Mouse (Mus musculus) kidney, postnatal 4 days (tissue): ENCODE measurements around the gene 1700016K19Rik.

Source experiments
- DNase-seq, 2 experiments: peaks; one replicate each; pipeline ENCODE4 v3.0.0; 2021; ENCODE audit warnings: mixed read lengths in 2 of 2

The 1700016K19Rik gene

DNA sequence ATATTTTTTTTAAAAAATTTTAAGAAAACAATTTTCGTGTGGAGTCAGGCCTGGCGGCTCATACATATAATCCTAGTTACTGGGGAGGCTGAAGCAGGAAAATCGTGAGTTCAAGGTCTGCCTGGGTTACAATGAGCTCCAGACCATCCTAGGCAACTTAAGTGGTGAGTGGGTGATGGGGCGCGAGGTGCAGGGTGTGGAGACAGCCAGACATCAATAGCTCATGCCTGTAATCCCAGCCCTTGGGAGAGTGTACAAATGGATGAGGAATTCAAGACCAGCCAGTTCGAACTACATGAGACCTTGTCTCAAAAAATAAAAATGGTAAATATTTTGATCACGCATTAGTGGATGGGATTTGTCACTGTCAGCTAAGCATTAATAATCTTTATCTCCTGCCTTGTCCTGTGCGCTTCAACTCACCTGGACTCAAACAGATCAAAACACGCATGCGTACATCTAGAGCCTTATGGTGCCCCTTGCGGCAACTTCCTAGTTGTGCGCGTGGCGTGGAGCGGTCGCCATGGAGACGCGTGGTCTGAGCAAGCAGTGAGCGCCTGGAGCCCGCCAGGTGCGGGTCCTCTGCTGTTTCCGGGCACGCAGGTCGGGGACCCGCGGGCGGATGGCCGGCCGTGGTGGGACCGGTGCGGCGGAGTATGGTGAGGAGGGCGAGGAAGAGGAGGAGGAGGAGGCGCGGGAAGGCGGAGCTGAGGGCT, at the start of gene 1700016K19Rik:
TSS of gene 1700016K19Rik (plus strand) at position 473 of the 716 bp plus-strand sequence.
- DNase-seq = peak; percentile 90 to 93

- DNase-seq = no peak
Observed at GRCm38 (mm10) chr11:75950459-75950858, 49.3 kb upstream of the 1700016K19Rik start.

DNA sequence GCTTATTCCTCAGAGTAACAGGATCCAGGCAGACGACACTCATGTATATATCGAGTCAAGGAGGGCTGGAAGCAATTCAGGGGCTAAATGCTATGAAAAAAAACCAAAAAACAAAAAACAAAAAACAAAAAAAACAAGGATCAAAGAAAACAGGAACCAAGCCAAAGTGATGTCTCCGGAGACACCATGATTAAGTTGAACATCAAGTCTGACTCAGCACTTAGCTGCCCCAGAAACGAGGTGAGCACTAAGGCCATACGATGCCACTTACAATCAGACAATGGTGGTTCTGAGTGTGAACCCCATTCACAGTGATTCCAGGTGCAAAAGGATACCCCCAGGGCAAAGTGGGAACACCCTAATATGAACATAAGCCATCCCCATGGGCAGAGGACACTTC, 47.8 kb upstream of the 1700016K19Rik start:
- no peak for DNase-seq

DNA sequence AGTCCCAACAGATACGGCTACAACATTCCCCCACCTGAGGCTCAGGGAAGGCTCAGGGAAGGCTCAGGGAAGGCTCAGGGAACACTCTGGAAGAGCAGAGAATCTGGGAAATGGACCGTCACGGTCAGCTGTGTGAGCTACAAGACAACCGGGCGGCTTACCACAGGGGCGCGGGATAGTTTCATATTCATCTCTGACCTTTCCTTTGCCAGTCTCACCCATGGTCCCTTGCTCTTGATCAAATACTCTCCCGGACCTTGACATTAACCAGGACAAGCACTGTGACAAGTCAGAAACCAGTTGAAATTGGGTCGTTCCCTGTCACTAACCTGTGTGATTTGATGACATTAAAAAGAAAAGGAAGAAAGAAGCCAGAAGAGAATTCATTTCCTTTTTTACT, 44.8 kb upstream of the 1700016K19Rik start:
- no peak for DNase-seq

- DNase-seq = no peak
Observed at GRCm38 (mm10) chr11:75956651-75957050, 43.1 kb upstream of the 1700016K19Rik start.

- DNase-seq = no peak
Observed at GRCm38 (mm10) chr11:75957124-75957832, 42.4 kb upstream of the 1700016K19Rik start.

- no peak for DNase-seq
Observed at GRCm38 (mm10) chr11:75961782-75962181, 37.9 kb upstream of the 1700016K19Rik start.

DNA sequence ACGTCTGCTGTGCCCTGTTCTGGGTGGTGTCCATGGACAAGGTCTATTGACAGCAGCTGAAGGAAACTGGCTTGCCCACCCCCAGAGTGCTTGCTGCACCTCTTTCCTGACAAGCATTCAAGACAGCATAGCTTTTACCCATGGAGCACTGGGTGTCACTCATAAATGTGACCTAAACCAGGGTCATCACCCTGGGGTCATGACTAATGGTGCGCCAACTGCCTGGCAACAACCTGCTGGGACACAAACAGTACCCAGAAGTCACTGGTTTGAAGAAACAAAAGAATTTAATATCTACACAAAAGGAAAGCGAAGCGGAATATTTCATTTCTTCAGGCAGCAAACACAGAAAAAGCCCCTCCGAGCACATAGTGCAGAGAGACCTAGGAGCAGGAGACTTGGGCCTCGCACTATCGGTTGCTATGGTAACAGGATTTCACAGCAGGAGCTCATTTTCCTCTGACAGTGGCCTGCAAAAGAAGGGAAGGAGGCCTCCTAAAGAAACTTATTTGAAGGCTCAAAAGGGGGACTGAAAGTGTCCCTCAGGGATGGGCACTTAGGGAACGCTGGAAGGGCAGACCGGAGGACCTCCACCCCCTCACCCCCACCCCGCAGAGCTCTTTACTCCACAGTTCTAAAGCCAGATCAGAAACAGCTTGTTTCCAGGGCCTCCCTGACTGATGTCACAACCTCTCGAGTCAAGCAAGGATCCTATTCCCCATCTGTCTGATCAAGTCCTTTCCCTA, 35.8 kb upstream of the 1700016K19Rik start:
- no peak for DNase-seq

DNA sequence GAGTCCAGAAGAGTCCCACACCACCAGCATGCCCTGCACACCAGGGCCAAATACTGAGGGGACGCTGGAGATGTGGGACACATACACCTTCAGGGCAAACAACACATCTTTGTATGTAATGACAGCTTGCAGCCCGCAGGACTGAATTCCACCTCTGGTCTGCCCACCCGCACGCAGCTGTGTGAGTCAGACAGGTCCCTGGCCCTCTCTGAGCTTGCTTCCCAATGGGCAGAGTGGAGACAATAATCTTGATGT, 35.3 kb upstream of the 1700016K19Rik start:
- DNase-seq = no peak

DNA sequence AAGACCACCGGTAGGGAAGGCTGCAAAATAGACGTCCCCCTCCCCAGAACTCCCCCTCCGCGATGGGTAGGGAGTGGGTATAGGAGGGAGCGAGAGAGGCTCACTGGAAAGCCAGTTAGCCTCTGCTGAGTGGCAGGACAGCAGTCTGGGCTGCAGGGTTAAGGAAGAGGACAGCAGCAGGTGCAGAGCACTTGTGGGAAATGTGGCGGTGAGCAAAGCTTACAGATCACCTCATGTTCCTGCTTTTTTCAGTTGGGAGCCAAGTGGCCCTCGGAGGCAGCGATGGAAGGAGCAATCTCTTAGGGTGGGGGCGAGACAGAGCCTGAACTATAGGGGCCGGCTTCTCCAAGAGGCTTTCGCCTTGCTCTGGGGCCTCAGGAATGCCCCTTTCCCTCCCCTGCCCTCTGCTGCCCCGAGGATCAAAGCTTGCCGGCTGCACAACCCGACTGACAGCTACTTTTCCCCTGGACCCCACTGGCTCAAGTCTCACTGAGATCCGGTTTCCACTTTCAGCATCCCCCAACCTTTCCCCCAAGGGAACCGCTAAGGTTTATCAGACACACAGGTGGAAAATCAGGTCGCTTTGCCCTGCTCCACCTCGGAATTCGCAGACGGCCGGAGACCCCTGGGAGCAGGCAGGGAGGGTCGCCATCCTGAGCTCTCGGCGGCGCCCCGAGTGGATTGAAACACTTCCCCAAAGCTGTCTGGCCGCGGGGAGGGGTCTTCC, 33.9 kb upstream of the 1700016K19Rik start:
- DNase-seq = peak; percentile 21 to 53

DNA sequence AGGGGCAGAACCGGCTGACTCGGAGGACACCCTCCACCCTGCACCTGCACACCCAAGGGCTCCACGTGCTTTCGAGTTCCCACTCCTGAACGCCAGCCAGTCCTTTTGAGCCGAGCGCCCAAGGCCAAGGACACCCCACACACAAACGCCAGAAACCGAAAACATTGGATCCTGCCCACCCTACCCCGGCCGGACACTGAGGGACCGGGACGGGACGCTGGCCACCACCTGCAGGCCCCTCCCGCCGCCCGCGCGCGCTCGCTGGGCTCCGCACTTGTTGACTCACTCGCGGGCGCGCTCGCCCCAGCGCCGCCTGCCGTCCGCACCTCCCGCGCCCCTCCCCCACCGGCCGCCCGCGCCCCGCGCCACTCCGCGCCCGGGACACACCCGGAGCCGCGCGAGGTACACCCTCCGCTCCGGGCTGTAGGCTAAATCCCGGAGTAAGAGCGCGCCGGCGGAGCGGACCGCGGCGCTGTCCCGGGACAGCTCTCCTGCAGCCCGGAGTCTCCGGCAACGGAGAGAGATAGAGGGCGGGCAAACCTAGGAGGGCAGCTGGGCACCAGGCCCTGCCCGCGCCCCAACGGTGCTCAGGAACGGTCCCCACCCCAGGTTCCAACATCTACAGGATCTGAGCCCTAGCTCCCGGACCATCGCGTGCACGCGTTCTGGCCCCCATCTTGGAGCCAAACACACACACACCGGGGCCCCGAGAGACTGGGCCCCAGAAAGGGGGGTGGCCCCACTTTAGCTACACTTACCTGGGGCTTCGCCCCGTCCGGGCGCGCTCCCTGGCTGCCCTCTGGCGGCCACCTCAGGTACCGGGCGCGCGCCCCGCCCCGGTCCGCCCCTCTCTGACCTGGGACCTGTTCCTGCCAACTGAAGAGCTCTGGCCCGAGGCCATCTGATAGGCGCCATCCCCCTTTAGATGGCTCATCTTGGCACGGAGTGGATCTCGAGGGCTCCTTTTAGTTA, 33.0 kb upstream of the 1700016K19Rik start:
- DNase-seq = peak; percentile 83 to 91

DNA sequence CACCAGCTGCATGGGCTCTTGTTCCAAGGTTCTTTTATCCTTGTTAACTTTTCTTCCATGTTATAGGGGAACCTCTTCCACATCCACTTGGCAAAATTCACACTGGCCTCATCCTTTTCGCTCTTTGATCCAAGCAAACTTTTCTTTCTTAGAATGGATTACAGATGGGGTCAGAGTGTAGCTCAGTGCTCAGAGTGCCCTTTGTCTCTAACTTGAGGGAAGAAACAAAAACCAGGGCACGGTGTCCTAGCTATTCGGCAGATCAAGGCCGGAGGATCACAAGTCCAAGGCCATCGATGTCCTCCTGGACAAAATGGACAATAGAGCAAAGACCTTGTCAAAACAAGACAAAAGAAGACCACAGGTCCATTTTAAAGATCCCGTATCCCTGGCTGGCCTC, 31.0 kb upstream of the 1700016K19Rik start:
- DNase-seq = no peak

- no peak for DNase-seq
Observed at GRCm38 (mm10) chr11:75970629-75971028, 29.1 kb upstream of the 1700016K19Rik start.

DNA sequence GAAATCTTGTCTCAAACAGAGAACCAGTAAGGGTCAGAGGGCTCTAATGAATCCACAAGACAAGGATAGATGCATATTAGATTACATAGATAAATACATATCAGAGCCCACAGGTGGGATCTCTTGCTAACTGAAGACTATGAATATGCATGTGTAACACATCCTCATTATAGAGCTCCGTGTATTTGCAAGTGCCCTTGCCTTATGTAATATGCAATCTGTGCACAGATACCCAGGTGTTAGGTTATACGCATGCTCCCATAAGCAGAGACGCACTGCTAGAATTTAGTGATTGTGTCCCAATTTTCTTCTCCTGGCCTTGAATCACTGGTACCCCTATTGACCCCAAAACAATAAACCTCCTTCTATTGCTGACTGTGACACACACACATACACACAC, 27.5 kb upstream of the 1700016K19Rik start:
- DNase-seq = no peak

DNA sequence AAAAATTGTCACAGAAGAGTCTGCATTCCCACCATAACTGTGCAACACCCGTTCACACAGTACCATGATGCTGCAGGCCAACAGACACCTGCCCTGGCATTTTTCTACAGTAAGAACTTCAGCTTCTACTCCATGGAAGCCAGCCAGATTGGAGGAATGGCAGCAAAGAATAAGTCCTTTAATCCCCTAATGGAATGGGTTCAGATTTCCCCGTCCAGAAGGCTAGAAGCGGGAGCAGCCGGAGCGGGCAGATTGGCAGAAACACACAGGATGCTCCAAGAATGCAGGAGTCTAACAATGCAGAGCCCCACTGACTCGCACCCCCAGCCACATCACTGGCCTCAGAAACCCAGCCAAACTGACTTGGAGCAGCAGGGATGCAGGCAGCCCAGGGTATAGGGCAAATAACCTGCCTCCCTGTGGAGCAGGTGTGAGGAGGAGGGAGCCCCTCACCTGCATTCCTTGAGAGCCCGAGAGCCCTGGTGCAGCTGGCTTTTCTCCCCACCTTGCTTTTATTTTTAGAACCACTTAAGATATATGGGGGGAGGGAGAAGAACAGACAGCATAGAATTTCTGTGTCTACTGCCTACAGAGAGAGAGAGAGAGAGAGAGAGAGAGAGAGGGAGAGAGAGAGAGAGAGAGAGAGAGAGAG, 26.7 kb upstream of the 1700016K19Rik start:
- no peak for DNase-seq

DNA sequence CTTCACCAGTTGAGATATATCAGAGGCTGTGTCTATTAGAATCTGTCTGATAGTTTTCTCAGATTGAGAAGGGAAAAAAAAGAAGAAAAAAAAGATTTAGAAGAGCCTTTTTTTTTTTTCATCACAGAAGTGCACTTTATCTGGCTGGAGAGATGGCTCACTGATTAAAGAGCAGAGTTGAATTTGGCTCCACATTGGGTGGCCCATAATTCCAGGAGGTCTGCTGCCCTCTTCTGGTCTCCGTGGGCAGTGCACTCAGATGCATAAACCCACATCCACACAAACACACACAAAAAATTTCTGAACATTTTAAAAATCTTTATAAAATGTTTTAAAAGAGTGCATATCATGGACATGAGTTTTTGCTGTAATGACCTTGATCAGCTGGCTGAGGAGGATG, 25.7 kb upstream of the 1700016K19Rik start:
- peak; percentile 30 to 35 for DNase-seq

DNA sequence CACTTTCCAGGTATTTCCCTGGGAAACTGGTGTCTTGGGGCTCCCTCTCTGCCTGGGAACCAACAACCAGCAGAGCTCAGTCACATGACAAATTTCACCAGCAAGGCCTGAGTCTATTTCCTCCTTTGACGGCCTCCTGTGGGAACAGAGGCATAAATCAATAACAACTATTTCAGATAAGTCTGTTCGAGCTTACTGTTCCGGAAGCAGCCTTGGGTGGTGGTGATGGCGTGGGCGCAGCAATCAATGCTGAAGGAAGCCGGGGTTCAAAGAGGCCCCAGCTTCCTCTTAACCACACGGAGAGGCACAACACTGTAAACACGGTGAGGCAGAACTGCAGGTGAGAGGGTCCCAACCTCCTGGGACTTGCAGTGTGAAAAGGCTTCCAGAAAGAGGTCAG, 23.0 kb upstream of the 1700016K19Rik start:
- DNase-seq = peak in 1 of 2 experiments; percentile 18

DNA sequence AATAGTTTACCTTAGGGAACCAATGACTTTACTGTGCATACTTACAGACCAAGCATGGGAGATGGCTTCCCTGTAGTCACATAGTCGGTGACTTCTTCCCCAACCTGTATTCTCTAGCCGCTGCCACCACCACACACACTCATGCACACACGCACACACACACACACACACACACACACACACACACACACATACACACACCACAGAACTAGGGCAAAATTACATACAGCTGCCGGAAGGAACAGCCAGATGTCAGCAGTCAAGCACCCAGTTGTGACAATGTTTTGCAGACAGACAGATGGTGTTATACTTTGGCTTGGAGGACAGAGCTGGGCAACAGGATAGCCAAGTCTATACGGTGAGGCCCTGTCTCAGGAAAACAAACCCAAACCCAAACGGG, 21.7 kb upstream of the 1700016K19Rik start:
- DNase-seq = no peak

DNA sequence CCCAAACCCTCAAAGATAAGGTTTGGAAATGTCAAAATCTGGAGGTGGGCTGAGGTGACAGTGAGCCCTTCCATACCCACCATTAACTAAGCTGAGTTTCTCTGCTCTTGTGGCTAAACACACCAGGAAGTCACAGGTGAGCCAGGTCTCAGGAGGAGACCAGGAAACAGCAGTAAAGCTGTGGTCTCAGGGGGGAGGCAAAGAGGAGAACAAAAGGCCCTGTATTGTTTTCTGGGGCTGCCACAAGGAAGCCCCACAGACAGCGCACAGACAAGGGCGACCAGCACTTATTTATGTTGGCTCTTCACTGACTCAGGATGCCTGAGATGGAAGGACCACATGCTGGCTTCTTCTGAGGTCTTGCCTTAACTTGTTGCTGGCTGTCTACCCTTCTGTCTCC, 19.3 kb upstream of the 1700016K19Rik start:
- DNase-seq = no peak

- DNase-seq = no peak
Observed at GRCm38 (mm10) chr11:75983194-75983593, 16.5 kb upstream of the 1700016K19Rik start.

DNA sequence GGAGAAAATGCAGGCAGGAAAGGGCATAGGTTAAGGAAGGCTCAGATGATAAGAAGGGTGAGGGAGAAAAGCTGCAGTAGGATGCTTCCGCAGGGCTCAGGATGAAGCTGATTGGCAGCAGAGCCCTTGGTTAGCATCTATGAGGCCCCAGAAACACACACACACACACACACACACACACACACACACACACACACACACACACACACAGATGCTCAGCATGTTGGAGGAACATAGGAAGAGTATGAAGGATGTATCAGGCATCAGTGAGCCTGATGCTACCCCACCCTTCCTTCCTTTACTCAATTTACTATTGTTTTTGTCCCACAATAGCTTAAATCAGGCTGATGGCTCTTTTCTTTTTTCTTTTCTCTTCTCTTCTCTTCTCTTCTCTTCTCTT, 15.1 kb upstream of the 1700016K19Rik start:
- no peak for DNase-seq

DNA sequence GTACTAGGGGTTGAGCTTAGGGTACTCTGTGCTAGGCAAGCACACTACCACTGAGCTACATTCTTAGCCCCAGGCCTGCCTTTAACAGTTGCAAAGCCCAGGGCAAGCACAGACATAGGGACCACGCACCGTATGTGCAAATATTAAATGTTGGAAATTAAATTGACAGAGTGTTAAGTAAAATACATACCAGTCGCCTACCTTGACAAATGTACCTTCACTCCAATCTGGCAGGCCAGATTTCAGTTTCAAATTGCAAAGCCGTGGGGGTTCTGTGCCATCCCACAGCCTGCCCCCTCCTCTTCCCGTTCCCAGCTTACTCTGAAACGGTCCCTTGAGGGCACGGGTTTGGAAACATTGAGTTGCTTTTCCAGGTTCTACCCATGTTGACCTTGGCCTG, 13.8 kb upstream of the 1700016K19Rik start:
- no peak for DNase-seq
